Mouse (Mus musculus) E14TG2a.4 (cell line): ENCODE measurements at regions not wholly inside any gene's neighbourhood (a gene's known extent, or its start where the extent isn't known, plus 50 kb on each side); places are given as distances from the start of the nearest gene placed in this dataset.

Experiments used
- CTCF ChIP-seq: conservative IDR thresholded peaks from 2 replicates; pipeline ENCODE4 v1.5.1; 2014; ENCODE audit warnings: low read length
- POU5F1 ChIP-seq: IDR thresholded peaks from 2 replicates; pipeline ENCODE4 v1.6.1; 2014; ENCODE audit warnings: low read length, borderline replicate concordance

DNA sequence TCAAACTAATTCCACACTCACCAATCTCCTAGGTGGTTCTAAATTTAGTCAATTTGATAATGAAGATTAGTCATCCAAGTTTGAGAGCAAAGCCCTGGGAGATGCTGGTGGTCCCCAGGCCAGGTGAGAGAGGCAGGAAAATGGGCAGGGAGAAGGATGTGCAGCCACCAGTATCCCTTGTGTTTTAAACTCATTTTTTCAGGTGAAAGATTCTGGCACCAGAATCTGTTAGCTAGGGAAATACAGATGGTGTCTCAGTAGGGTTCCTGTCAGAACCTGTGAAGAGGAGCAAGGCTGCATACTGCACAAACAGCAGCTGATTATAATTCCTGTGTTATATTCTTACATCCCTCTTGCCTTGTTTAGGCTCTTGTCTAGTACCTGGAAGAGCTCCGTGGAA is 527.5 kb upstream of the Lrrc6 start:
- TF ChIP-seq CTCF, result no peak
- TF ChIP-seq POU5F1, result no peak
